Mouse (Mus musculus) ZHBTc4 (cell line): ENCODE measurements around the gene Sprr4.
"Not testable (repeated sequence)": the region's sequence is repeated elsewhere in the genome, so short reads cannot be mapped to it uniquely, and the experiment has no call there.

ENCODE experiments used
- DNase-seq: peaks from one replicate; pipeline ENCODE4 v3.0.0-alpha.2; 2011; ENCODE audit warnings: low read depth, low spot score

Gene Sprr4

GRCm38 (mm10) chr3:92500393-92500792 lies at the start of gene Sprr4:
Sprr4 (minus strand) TSS chr3:92500493.
- DNase-seq = no peak

DNA sequence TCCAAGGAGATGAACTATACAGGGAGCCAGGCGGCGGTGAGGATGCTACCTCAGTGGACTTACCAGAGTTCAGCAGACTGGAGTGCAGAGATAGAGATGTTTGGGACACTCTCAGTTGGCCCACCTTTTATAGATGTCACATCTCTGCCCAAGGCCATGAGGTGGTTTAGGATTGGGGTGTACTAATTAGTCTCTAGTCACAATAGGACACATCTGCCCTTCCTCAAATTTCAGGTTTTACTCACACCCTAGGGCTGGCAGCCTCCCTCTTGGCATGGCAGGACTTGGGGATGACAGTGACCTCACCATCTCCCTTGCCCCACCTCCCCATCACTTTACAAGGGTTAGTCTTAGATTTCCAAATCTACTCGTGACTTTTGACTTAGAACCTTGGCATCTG lies 34.1 kb upstream of the Sprr4 start, which contains the start of gene 2310046K23Rik:
TSS of gene 2310046K23Rik (minus strand) at position 101 of the 400 bp plus-strand sequence.
- DNase-seq = no peak

GRCm38 (mm10) chr3:92512325-92512724 lies 12.0 kb upstream of the Sprr4 start:
- DNase-seq = peak; percentile 10

GRCm38 (mm10) chr3:92510786-92511185 lies 10.5 kb upstream of the Sprr4 start:
- peak; percentile 51 for DNase-seq

DNA sequence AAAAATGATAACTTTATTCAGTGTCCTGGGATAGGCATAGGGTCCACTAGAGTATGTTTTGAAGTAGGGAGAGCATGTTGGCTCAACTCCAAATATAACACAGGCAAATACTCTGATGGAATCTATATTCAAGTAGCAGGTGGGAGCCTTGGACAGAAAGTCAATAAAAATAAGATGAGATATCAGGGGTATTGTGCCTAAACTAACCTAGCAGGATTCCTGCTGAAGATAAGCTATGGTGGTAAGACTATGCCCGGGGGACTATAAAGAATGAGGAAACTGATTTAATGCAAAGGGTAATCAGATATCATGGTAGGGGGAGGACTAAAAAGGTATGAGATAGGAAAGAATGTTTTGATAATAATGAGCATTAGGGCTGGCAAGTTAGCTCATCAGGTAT lies 7.9 kb upstream of the Sprr4 start:
- DNase-seq = no peak

- no peak for DNase-seq
Measured at GRCm38 (mm10) chr3:92503528-92503927, 3.2 kb upstream of the Sprr4 start.

GRCm38 (mm10) chr3:92490262-92490661 lies 10.0 kb downstream of the Sprr4 start:
- not testable (repeated sequence) for DNase-seq

GRCm38 (mm10) chr3:92486307-92486706 lies 14.0 kb downstream of the Sprr4 start:
- no peak for DNase-seq

DNA sequence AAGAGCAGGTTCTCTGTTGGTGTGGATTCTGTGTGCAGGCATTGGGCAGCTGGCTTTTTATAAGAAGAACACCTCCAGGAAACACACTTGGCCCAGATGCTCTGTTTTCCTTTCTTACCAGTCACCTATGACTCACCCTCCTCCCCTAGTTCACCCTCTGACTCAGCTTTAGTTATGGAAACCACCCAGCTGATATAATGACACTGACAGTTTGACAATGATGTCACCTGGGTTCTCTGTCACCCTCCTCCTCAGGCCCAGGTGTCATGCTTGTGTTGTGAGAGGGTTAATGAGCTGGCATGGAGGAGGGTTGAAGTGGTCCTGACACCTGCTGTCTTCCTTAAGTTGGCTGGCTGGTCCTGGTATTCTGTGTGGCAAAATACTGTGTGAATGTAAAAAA lies 14.4 kb downstream of the Sprr4 start, which contains the start of gene Sprr1a:
TSS of gene Sprr1a (minus strand) at position 33 of the 400 bp plus-strand sequence.
- no peak for DNase-seq

GRCm38 (mm10) chr3:92481249-92481648 lies 19.0 kb downstream of the Sprr4 start:
- peak; percentile 28 for DNase-seq

- no peak for DNase-seq
Measured at GRCm38 (mm10) chr3:92470111-92470510, 30.2 kb downstream of the Sprr4 start.

GRCm38 (mm10) chr3:92467424-92467823 lies 32.9 kb downstream of the Sprr4 start:
- no peak for DNase-seq

DNA sequence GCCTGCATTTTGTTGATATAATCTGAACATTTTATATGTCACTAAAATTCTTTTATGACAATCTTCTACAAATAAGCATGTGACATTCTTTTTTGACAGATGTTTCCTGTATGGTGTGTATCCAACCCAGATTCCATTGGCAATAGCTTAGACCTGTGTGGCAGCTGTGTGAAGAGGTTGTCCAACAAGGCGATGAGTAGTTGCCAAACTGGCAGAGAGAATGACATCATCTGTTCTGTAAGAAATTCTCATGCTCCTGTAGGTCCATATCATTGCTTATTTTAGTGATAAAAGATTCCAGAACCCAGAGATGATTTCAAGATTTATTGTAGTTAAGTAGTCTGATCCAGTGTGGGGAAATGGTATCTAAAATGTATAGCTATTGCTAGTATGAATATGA lies 33.7 kb downstream of the Sprr4 start:
- no peak for DNase-seq

- DNase-seq = no peak
Measured at GRCm38 (mm10) chr3:92458620-92459019, 41.7 kb downstream of the Sprr4 start, which contains the start of gene Sprr3. Sprr3 (minus strand) TSS chr3:92458720.

GRCm38 (mm10) chr3:92455151-92455550 lies 45.1 kb downstream of the Sprr4 start:
- no peak for DNase-seq
